Mouse (Mus musculus) urinary bladder, adult 2 months (tissue): ENCODE results near the gene Olfr1348. TPM values are rescaled to one million over a fixed set of nuclear protein-coding genes. Genes with fewer than 3 reads are reported as not detected.
"Not testable (repeated sequence)": the region's sequence is repeated elsewhere in the genome, so short reads cannot be mapped to it uniquely, and the experiment has no call there.

Experiments used
- DNase-seq: peaks from one replicate; pipeline ENCODE4 v3.0.0; 2022; ENCODE audit warnings: low spot score
- polyA plus RNA-seq: library from polyadenylated mRNA; depleted of rRNA; stranded (reverse); fragments of >200 nt; gene quantifications from 2 replicates; pipeline ENCODE4 v1.2.3, GENCODE M21; 2012; rRNA removed

The Olfr1348 gene
- not detected in 2 replicates for polyA plus RNA-seq

- no peak for DNase-seq
Measured at GRCm38 (mm10) chr7:6508648-6509047, at the start of gene Olfr1348. Olfr1348 (minus strand) TSS chr7:6508748.

- no peak for DNase-seq
Measured at GRCm38 (mm10) chr7:6526141-6526540, 17.6 kb upstream of the Olfr1348 start.

GRCm38 (mm10) chr7:6525001-6525400 is 16.5 kb upstream of the Olfr1348 start:
- no peak for DNase-seq

GRCm38 (mm10) chr7:6522850-6523249 is 14.3 kb upstream of the Olfr1348 start, which contains the start of gene Olfr1349:
Olfr1349 (minus strand) TSS chr7:6522950.
- DNase-seq, result no peak

- no peak for DNase-seq
Measured at GRCm38 (mm10) chr7:6521666-6522065, 13.1 kb upstream of the Olfr1348 start.

GRCm38 (mm10) chr7:6499655-6500054 is 8.9 kb downstream of the Olfr1348 start, which contains the start of gene Olfr1347:
Olfr1347 (minus strand) TSS chr7:6499755.
- DNase-seq, result no peak

- no peak for DNase-seq
Measured at GRCm38 (mm10) chr7:6486841-6487240, 21.7 kb downstream of the Olfr1348 start, which contains the start of gene Olfr5. Olfr5 (minus strand) TSS chr7:6486941.

- not testable (repeated sequence) for DNase-seq
Measured at GRCm38 (mm10) chr7:6477633-6478032, 30.9 kb downstream of the Olfr1348 start.

- no peak for DNase-seq
Measured at GRCm38 (mm10) chr7:6466951-6467350, 41.6 kb downstream of the Olfr1348 start, which contains the start of gene Olfr1346. Olfr1346 (plus strand) TSS chr7:6467101.

GRCm38 (mm10) chr7:6456399-6456798 is 52.1 kb downstream of the Olfr1348 start:
- no peak for DNase-seq

- no peak for DNase-seq
Measured at GRCm38 (mm10) chr7:6455868-6456267, 52.7 kb downstream of the Olfr1348 start, which contains the start of gene Olfr1336. Olfr1336 (plus strand) TSS chr7:6456168.

Other genes with a start within 250 kb of the Olfr1348 start
- 8.9 and 9.4 TPM in 2 replicates for gene Zfp667, start 222.2 kb downstream of the Olfr1348 start, polyA plus RNA-seq
- gene Zfp583, start 177.5 kb downstream of the Olfr1348 start, polyA plus RNA-seq, result 2.8 TPM in 2 replicates
- gene Gm3854, start 165.0 kb downstream of the Olfr1348 start, polyA plus RNA-seq, result 0.63 and 0.83 TPM in 2 replicates
- 2.6 and 3.5 TPM in 2 replicates for gene Zfp78, start 145.5 kb downstream of the Olfr1348 start, polyA plus RNA-seq
- gene Zfp28, start 125.5 kb downstream of the Olfr1348 start, polyA plus RNA-seq, result 8.2 and 10.0 TPM in 2 replicates
- gene Smim17, start 110.0 kb downstream of the Olfr1348 start, polyA plus RNA-seq, result 0.24 and 0.30 TPM in 2 replicates
- gene Gm20715, start 98.5 kb downstream of the Olfr1348 start, polyA plus RNA-seq, result 0.03 TPM in 1 of 2 replicates, not detected in the other
- gene Olfr1344, start 70.1 kb downstream of the Olfr1348 start, polyA plus RNA-seq, result not detected in 2 replicates
- gene Olfr1336, start 52.6 kb downstream of the Olfr1348 start, polyA plus RNA-seq, result not detected in 2 replicates
- not detected in 2 replicates for gene Olfr1346, start 41.6 kb downstream of the Olfr1348 start, polyA plus RNA-seq
- gene Olfr5, start 21.8 kb downstream of the Olfr1348 start, polyA plus RNA-seq, result not detected in 2 replicates
- not detected in 2 replicates for gene Olfr1347, start 9.0 kb downstream of the Olfr1348 start, polyA plus RNA-seq
- gene Olfr1349, start 14.2 kb upstream of the Olfr1348 start, polyA plus RNA-seq, result not detected in 2 replicates
- gene Olfr1350, start 56.1 kb upstream of the Olfr1348 start, polyA plus RNA-seq, result not detected in 2 replicates
- gene Zim1, start 187.7 kb upstream of the Olfr1348 start, polyA plus RNA-seq, result 2.6 and 4.4 TPM in 2 replicates
- gene Peg3, start 221.7 kb upstream of the Olfr1348 start, polyA plus RNA-seq, result 34.1 and 38.6 TPM in 2 replicates
- 0.78 and 0.84 TPM in 2 replicates for gene Usp29, start 221.8 kb upstream of the Olfr1348 start, polyA plus RNA-seq